Mouse (Mus musculus) CH12F3 (cell line): ENCODE measurements around the gene Nebl.

Experiments
- in situ Hi-C: fragments of 300-500 bp; cut with MboI; formaldehyde crosslinking; loops from 2 replicates; pipeline ENCODE4 v1.14.3; 2020; ENCODE audit warnings: low sequenced_read_pairs

The Nebl gene

DNA sequence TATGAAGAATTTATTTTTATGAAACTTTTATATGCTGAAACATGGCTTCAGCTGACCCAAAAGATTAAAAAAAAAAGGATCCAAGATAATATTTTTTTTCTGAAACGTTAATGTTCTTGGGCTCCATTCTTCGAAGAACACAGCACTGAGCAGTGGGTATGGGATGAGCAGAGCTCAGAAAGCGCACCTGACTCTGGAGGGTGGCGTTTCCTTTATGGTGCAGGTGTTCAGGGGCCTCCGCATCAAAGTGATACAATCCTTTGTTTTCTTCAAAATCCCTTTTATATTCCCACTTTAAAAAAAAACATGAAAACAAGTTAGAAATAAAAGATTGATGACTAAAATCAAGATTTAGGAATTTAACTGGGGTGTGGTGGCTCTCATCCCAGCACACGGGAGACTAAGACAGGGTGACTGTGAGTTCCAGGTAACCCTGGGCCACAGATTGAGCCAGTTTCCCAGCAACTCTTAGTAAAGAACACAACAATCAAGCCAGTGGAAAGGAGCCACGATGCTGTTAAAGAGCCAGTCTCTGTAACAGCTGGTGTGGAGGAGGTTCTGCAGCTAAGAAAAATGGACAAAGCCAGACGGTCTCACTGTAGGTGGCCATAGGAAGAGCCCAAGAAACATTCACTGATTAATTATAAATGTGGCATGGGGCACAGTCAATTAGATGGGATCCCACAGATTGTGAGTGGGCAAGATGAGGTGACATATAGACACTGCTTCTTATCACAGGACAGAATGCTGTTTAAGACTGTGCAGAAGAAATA is 317.6 kb downstream of the Nebl start:
- in situ Hi-C loops = loop anchor here (25.0 kb wide), 1 partner anchor 1051 kb away; the partner anchor contains the start of gene Plxdc2

GRCm38 (mm10) chr2:17409276-17409675 is 322.0 kb downstream of the Nebl start:
- in situ Hi-C loops = loop anchor here (25.0 kb wide), 1 partner anchor 1047 kb away; the partner anchor contains the start of gene Plxdc2

GRCm38 (mm10) chr2:17405899-17406531 is 325.2 kb downstream of the Nebl start:
- in situ Hi-C loops = loop anchor here (25.0 kb wide), 1 partner anchor 1044 kb away; the partner anchor contains the start of gene Plxdc2

GRCm38 (mm10) chr2:17402511-17402910 is 328.8 kb downstream of the Nebl start:
- in situ Hi-C loops = loop anchor here (25.0 kb wide), 1 partner anchor 1040 kb away; the partner anchor contains the start of gene Plxdc2

DNA sequence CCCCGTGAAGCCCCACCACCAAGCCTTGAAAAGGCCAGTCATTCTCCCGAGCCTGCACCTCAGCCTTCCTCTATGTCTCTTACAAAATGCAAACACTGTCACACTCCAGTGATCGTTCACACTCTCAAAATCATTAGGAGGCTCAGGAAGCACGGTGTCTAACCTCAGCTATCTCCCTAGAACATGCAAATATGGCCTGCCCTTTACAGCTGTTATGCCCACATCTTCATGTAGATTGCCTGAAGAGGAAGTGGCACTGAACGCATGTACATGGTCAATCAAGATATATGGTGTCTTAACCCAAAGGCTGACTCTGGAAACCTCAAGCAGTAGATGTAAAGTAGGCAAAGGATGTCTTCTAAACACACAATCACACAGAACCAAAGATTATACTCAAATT is 335.0 kb downstream of the Nebl start:
- in situ Hi-C loops = no loop called here

DNA sequence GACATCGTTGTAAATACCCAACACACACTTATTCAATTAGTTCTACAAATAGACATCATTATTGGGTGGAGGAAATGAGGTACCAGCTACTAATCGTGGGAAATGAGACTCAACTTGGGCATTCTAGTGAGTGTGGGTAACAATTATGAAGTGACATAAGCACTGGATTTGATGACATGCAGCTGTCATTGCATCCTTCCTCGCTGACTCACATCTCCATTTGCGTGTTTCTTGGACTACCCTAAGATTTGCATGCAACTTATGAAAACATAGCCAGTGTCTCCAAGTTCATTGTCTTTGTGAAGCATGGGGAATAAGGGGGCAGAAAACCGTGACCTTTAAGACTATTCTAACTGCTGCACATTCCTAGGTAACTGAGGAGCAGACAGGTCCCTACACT is 339.9 kb downstream of the Nebl start:
- in situ Hi-C loops = no loop called here

DNA sequence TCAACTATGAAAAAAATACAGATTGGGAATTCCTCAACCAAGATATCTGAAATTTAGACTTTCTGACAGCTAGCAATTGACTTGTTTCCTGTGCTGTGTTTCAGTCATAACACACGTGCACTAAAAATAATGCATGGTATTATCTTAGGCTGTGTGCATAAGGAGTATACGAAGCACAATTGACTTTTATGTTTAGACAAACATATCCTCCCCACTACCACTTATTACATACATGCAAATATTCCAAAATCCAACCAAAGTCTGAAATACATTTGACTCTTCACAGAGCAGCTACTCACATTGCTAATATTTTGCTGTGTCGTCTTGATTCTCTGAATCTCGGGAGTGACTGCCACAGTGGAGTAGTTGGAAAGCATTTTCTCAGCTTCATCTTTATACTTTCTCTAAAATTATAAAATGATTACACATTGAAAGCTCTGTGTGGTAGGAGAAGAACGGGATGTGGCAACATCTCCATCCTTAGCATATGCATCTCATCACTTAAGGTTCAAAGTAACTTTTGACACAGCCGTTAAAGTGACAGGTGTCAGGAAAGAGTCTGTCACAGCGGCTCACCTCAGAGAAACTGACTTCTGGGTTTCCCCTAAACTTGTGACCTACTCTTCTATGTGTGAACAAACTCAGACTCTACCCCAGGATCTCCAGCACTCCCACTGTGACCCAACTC is 340.6 kb downstream of the Nebl start:
- in situ Hi-C loops = no loop called here

DNA sequence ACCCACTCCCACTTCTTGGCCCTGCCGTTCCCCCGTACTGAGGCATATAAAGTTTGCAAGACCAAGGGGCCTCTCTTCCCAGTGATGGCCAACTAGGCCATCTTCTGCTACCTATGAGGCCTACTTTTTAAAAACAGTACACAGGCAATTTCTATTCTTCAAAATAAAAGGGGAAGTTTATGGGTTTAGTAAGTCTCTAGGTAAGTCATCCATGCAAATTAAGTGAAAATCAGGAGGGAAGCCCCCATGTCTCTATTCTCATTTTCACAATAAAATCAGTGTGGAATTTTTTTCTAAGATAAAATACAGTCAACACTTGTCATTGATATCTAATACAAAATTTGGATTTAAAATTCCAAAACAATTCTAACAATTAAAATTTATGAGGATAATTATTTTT is 341.4 kb downstream of the Nebl start:
- in situ Hi-C loops = no loop called here

- in situ Hi-C loops = no loop called here
Measured at GRCm38 (mm10) chr2:17389379-17389778, 341.9 kb downstream of the Nebl start.

GRCm38 (mm10) chr2:17382227-17382626 is 349.0 kb downstream of the Nebl start:
- in situ Hi-C loops = no loop called here

DNA sequence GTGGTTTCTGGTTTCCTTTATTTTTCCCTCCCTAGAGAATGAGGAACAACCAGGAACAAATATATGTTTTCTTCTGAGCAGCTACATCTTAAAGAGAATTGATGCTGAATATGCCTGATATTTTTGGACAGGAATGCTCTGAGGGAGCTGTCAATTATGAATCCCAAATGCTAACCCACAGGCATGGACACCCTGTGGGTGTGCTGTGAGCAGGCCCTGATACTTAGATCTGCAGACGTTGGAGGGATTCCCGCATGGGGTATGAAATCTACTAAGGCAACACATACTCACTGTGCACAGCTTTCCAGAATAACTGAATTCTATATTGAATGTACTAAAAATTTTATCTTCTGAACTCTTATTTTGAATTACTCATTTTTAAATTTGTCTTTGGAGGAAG is 355.3 kb downstream of the Nebl start:
- in situ Hi-C loops = no loop called here

GRCm38 (mm10) chr2:17365671-17366070 is 365.6 kb downstream of the Nebl start:
- in situ Hi-C loops = no loop called here

GRCm38 (mm10) chr2:17364971-17365548 is 366.2 kb downstream of the Nebl start:
- in situ Hi-C loops = no loop called here

DNA sequence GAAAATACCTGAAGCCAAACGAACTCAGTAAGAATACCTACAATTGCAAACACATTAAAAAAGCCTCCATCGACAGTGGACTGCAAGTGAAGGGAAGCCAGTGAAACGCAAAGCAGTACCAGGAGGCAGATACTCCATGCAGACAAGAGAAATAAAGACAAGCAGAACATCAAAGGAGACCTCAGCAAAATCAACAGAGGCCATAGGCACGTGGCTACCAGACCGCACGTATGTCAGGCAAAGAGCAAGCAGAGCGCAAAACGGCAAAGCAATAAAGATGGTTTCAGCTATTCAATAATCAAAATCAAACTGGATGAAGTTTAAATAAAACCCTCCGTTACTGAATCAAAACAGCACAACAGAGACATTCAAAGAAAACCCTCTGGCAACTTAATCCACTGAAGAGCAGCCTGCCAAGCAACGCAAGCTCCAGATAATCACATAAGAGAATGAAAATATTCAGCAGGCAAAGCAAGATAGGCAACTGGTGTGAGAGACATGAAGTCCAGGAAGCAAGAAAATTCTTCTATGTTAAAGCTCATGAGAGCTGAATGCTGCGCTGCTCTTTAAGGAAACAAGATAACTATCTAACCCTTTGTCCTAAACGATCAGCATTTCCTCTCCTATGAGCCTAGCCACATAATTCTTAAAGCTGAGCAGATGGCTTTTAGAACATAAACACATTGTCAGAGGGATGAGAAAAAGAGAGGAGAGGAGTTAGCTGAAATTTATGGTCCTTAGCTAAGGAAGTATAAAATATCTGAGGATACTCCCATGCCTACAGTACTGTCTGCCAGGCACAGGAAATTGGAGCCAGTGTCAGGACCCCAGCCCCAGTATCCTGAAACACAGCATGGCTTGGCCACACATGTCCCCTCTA is 367.7 kb downstream of the Nebl start:
- in situ Hi-C loops = no loop called here

DNA sequence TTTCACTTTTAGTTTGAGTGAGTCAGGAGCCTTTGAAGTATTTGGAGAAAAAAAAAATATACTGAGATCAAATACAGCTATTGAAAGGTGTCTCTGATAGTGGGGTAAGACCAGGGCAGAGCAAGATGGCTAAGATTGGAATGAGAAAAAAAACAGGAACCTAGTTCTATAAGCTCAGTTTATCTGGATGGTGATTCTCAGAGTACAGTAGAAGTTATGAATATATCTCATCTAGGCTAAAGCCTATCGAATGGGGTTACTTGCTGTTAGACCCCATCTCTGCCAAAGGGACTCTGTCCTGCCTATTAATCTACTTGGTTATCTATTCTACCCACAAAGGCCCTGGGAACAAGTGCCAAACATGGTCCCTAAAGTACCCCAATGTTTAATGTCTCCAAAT is 369.1 kb downstream of the Nebl start:
- in situ Hi-C loops = no loop called here

GRCm38 (mm10) chr2:17344643-17345042 is 386.6 kb downstream of the Nebl start:
- in situ Hi-C loops = no loop called here

GRCm38 (mm10) chr2:17335451-17335850 is 395.8 kb downstream of the Nebl start:
- in situ Hi-C loops = no loop called here

DNA sequence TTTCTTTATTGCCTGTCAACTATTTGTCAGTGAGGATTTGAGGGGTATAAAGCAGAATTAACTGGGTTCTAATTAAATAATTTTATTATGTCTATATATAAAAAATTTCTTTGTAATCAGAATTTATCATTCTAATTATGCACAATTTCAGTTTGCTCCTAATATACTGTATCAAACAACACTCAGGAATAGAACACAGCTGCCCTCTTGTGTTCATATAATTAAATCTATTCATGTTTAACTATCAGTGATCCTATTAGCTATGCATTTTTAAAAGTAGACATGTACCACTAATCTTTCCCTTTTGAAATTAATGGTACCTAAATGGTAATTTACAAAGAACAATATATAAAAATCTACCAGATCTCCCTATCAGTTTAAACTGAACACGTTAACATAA is 404.7 kb downstream of the Nebl start:
- in situ Hi-C loops = no loop called here

GRCm38 (mm10) chr2:17316850-17317249 is 414.4 kb downstream of the Nebl start:
- in situ Hi-C loops = no loop called here

DNA sequence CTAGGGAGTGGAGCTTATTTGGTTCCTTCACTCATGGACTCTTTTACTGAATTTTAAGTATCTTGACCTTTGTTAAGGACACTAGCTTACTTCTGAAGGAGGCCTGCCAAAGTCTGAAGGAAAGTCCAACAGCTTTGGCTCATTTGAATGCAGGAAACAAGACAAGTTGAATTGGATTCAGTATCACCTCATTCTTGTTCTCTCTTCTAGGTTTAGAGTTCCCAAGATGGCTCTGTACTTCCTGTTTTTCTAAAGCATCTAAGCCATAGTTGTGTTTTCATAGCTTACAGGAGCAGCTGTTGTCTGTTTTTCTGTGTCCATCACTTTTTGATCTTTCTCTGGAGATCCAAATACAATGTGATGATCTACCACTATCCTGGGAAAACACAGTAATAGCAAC is 429.9 kb downstream of the Nebl start:
- in situ Hi-C loops = no loop called here
